Mouse (Mus musculus) lung, embryonic 14.5 days (tissue): ENCODE data around the gene Zfp866. TPM values are rescaled to one million over a fixed set of nuclear protein-coding genes. Genes with fewer than 3 reads are reported as not detected.

Experiments
- ATAC-seq: fragments of 200-750 bp; cut with Nextera tagmentation; 2 replicates; pipeline ENCODE4 v1.8.0; 2017; ENCODE audit warnings: mild to moderate bottlenecking, moderate TSS enrichment, moderate library complexity; ENCODE audit not compliant: insufficient read depth
- DNase-seq: peaks from one replicate; pipeline ENCODE4 v3.0.0-alpha.2; 2015
- H3K27ac ChIP-seq: fragments of 300-500 bp; sonication (generic); 2 replicates; pipeline ENCODE4 v1.5.1; 2014; ENCODE audit warnings: low read depth, mild to moderate bottlenecking, moderate library complexity
- H3K27me3 ChIP-seq: fragments of 300-500 bp; sonication (generic); 2 replicates; pipeline ENCODE4 v1.6.1; 2014; ENCODE audit warnings: low read length, control low read depth; ENCODE audit not compliant: insufficient read depth
- H3K36me3 ChIP-seq: fragments of 300-500 bp; sonication (generic); 2 replicates; pipeline ENCODE4 v1.6.1; 2014; ENCODE audit warnings: control low read depth; ENCODE audit not compliant: insufficient read depth
- H3K4me1 ChIP-seq: fragments of 300-500 bp; sonication (generic); 2 replicates; pipeline ENCODE4 v1.6.1; 2014; ENCODE audit warnings: antibody characterized with exemption, control low read depth; ENCODE audit not compliant: insufficient read depth
- H3K4me2 ChIP-seq: fragments of 300-500 bp; sonication (generic); 2 replicates; pipeline ENCODE4 v1.6.1; 2014; ENCODE audit warnings: mild to moderate bottlenecking
- H3K4me3 ChIP-seq: fragments of 300-500 bp; sonication (generic); 2 replicates; pipeline ENCODE4 v1.5.1; 2014; ENCODE audit warnings: low read depth, low read length
- H3K9ac ChIP-seq: fragments of 300-500 bp; sonication (generic); 2 replicates; pipeline ENCODE4 v1.6.1; 2014
- H3K9me3 ChIP-seq: fragments of 300-500 bp; sonication (generic); 2 replicates; pipeline ENCODE4 v1.6.1; 2016; ENCODE audit warnings: low read depth, low read length, control low read depth
- CTCF ChIP-seq: IDR thresholded peaks from 2 replicates; pipeline ENCODE4 v1.5.1; 2016; ENCODE audit warnings: antibody characterized with exemption, low read depth
- WGBS: fragments of 180-500 bp; shearing (Covaris S2); extraction: QIAGEN DNeasy Blood & Tissue Kit; methylation state at CpG from one replicate; pipeline ENCODE4 v1.1.7; 2014; 5-methylcytosine and 5-hydroxymethylcytosine counted together
- polyA plus RNA-seq: library from polyadenylated mRNA; unstranded; fragments of >200 nt; fragmentation: Nextera tagmentation; extraction: Ambion mirVana; gene quantifications from 2 replicates; pipeline ENCODE4 v1.2.1, GENCODE M21; 2014

The Zfp866 gene
- polyA plus RNA-seq, 1 experiment from 2014 or later: 30.5 TPM

- no peak for ATAC-seq
- no peak for TF ChIP-seq CTCF
- 64% methylated on average over 5 of the region's 5 CpGs for WGBS
- Histone ChIP-seq H3K36me3 (peaks cover 16% of the 10 kb centered on the region), H3K9me3 (no peaks in the 10 kb centered on the region), H3K9ac (no peak overlapping the region), H3K4me1 (peaks cover 9% of the 10 kb centered on the region; the same call in 1 of the 2 replicates), H3K4me2 (peak overlapping the region; percentile 84), H3K27ac (no peak overlapping the region), H3K27me3 (no peaks in the 10 kb centered on the region), H3K4me3 (no peak overlapping the region)
- no peak for DNase-seq
Measured at GRCm38 (mm10) chr8:69789731-69790130, 1.2 kb downstream of the Zfp866 start.

GRCm38 (mm10) chr8:69789105-69789504, 1.9 kb downstream of the Zfp866 start:
- Histone ChIP-seq H3K36me3 (peaks cover 11% of the 10 kb centered on the region), H3K9ac (no peak overlapping the region), H3K9me3 (no peaks in the 10 kb centered on the region), H3K4me3 (no peak overlapping the region), H3K27ac (no peak overlapping the region), H3K27me3 (no peaks in the 10 kb centered on the region), H3K4me2 (no peak overlapping the region), H3K4me1 (peaks cover 9% of the 10 kb centered on the region; the same call in 1 of the 2 replicates)
- no peak for TF ChIP-seq CTCF
- ATAC-seq (no peak), DNase-seq (no peak)
- 88% methylated on average over 5 of the region's 5 CpGs for WGBS

DNA sequence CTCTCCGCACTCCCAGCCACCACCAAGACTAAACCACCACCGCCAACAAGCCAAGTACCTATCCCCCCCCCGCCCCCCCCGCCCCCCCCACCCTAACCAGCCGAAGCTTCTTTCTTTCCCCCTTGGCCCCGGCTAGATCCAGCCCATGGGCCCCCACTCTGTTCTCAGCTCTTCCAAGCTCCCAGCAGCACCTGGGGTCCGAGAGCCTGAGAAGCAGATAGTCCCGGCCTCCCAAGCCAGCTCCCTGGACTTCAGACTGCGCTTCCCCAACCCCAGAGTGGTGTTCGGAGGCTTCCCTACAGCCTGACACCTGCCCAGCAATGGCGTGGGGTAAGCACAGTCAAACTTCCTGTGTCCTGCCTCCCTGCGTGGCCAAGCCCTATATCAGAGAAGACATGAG, 13.9 kb downstream of the Zfp866 start:
- ATAC-seq (no peak), DNase-seq (no peak)
- H3K4me3 ChIP-seq: no peak overlapping the region
- WGBS: 55% methylated on average over 12 of the region's 12 CpGs
- TF ChIP-seq CTCF: no peak
- H3K27ac ChIP-seq: no peak overlapping the region
- peaks cover 15% of the 10 kb centered on the region for H3K4me1 ChIP-seq
- no peaks in the 10 kb centered on the region for H3K27me3 ChIP-seq
- no peaks in the 10 kb centered on the region; the same call in 1 of the 2 replicates for H3K36me3 ChIP-seq
- no peak overlapping the region for H3K9ac ChIP-seq
- no peak overlapping the region for H3K4me2 ChIP-seq
- H3K9me3 ChIP-seq: no peaks in the 10 kb centered on the region

DNA sequence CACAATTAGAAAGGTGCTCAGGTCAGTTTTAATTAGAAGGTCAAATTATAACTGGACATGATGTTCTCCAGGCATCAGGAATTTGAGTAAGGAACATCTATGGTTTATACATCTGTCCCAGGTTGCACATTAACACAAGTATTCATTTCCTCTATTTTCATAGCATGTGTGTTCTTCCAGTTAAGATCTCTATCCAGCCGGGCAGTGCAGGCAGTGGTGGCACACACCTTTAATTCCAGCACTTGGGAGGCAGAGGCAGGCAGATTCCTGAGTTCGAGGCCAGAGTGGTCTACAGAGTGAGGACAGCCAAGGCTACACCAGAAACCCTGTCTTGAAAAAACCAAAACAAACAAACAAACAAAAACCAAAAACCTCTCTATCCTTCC, 15.8 kb downstream of the Zfp866 start:
- 49% methylated on average over 2 of the region's 2 CpGs for WGBS
- H3K9me3 ChIP-seq: no peaks in the 10 kb centered on the region
- H3K9ac ChIP-seq: no peak overlapping the region
- no peak for TF ChIP-seq CTCF
- peaks cover 16% of the 10 kb centered on the region for H3K4me1 ChIP-seq
- no peak overlapping the region for H3K27ac ChIP-seq
- peak overlapping the region; percentile 77 for H3K4me3 ChIP-seq
- no peaks in the 10 kb centered on the region; the same call in 1 of the 2 replicates for H3K36me3 ChIP-seq
- ATAC-seq (no peak), DNase-seq (no peak)
- H3K4me2 ChIP-seq: peak overlapping the region; percentile 50
- no peaks in the 10 kb centered on the region for H3K27me3 ChIP-seq

DNA sequence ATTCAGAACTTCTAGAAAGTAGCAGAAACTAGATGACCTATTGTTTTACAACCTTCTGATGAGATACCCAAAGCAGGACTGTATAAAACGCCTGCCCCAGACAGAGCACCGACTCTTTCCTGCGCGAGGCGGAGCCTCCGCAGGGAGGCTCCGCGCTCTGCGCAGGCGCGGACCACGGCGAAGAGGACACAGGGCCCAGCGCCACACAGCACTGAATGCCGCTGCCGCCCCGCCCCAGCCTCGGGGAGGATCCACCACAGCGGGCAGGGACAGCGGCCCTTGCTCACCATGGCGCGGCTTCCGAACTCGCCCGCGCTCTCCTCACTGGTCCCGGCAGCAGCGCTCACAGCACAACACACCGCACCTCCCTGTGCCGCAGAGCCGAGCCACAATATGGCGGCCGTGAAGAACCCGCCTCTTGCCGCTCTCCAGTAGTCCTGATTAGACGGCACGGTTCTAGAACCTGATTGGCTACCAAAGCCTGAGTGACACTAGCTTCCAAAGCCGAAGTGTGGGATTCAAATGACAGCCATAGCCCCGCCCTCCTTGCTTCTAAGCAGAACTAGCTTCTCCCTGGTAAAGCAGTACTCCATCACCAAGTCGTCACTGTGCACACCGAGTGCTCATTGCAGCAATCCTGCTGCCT, 16.4 kb downstream of the Zfp866 start, which contains the start of gene Gm20422:
Gm20422 (minus strand) TSS at position 384 of the 646 bp plus-strand sequence.
- H3K9ac ChIP-seq: peak within 1 kb of the TSS; percentile 89
- no peaks in the 10 kb centered on the region for H3K27me3 ChIP-seq
- TF ChIP-seq CTCF: no peak
- H3K36me3 ChIP-seq: peaks cover 1% of the 10 kb centered on the region; the same call in 1 of the 2 replicates
- H3K4me1 ChIP-seq: peaks cover 16% of the 10 kb centered on the region
- WGBS: under 1% methylated on average over 40 of the region's 41 CpGs
- ATAC-seq (peak; percentile 99), DNase-seq (peak; percentile 99)
- H3K27ac ChIP-seq: peak within 1 kb of the TSS; percentile 99
- no peaks in the 10 kb centered on the region for H3K9me3 ChIP-seq
- peak within 1 kb of the TSS; percentile 73 for H3K4me2 ChIP-seq
- peak within 1 kb of the TSS; percentile 77 for H3K4me3 ChIP-seq

- no peak for TF ChIP-seq CTCF
- H3K4me1 ChIP-seq: peaks cover 16% of the 10 kb centered on the region
- no peak overlapping the region for H3K4me2 ChIP-seq
- no peaks in the 10 kb centered on the region for H3K9me3 ChIP-seq
- peaks cover 26% of the 10 kb centered on the region for H3K36me3 ChIP-seq
- no peak overlapping the region for H3K27ac ChIP-seq
- ATAC-seq (no peak), DNase-seq (no peak)
- no peaks in the 10 kb centered on the region for H3K27me3 ChIP-seq
- 88% methylated on average over 2 of the region's 2 CpGs for WGBS
- H3K4me3 ChIP-seq: no peak overlapping the region
- 0 out of 2 replicates have a peak overlapping the region, but pooled peaks have one; percentile 2 for H3K9ac ChIP-seq
Measured at GRCm38 (mm10) chr8:69772106-69772505, 18.9 kb downstream of the Zfp866 start.

DNA sequence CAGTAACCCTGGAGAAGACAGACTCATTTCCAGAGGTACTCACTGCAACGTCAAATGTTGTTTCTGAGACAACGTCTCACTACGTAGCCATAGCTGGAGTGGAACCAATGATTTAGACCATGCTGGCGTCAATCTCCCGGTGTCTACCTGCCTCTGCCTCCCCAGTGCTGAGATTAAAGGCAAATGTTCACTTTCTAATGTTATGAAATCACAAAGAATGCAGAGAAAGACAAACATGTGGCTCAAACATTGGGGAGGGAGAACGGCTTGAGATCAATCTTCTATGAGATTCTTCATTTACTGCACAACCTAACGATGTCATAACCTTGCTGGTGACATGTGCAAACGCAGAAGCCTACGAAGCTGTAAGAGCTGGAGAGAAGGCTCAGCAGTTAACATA, 19.8 kb downstream of the Zfp866 start:
- H3K9ac ChIP-seq: no peak overlapping the region
- TF ChIP-seq CTCF: no peak
- ATAC-seq: no peak

More for the DNA sequence above, 19.8 kb downstream of the Zfp866 start:
- peaks cover 35% of the 10 kb centered on the region for H3K36me3 ChIP-seq
- no peak overlapping the region for H3K4me3 ChIP-seq
- H3K4me1 ChIP-seq: peaks cover 16% of the 10 kb centered on the region
- no peak overlapping the region for H3K27ac ChIP-seq
- DNase-seq: no peak
- WGBS: 82% methylated on average over 9 of the region's 9 CpGs
- H3K27me3 ChIP-seq: no peaks in the 10 kb centered on the region
- no peak overlapping the region for H3K4me2 ChIP-seq
- peaks cover 3% of the 10 kb centered on the region; the same call in 1 of the 2 replicates for H3K9me3 ChIP-seq
